Mouse (Mus musculus): ENCODE data around the gene Slc6a6.

DNA sequence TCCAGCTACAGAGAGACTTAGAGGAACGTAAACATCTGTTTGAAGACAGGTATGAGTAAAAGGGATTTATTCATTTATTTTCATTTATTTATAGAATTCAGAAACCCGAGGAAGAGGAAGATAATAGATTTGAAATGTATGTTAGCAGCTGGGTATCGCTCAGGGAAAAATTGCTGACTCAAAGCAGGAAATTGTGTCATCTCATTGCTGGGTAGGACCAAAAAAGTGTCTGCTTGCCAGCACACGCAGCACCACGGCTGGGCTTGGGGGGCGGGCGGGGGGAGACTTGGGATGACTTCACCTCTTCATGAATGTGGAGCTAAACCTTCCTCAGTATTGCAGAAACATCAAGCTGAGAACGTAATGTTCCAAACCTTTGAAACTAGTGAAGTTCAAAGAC lies 83.7 kb downstream of the Slc6a6 start:
- TF ChIP-seq POLR2A (IDR thresholded peaks at IDR 0.05; ENCODE audit: borderline replicate concordance, extremely low read depth, insufficient read depth, insufficient read length, poor library complexity, severe bottlenecking) (no peak), CTCF (IDR thresholded peaks at IDR 0.05; ENCODE audit: borderline replicate concordance, extremely low read depth, insufficient read depth, insufficient read length) (no peak)

All from brain, embryonic 14.5 days (tissue).